Mouse (Mus musculus): ENCODE results near the gene Elp1. TPM values are rescaled to one million over a fixed set of nuclear protein-coding genes. Genes with fewer than 3 reads are reported as not detected.

Gene Elp1
- polyA plus RNA-seq, 1 experiment from 2014 or later: 68.7 TPM

DNA sequence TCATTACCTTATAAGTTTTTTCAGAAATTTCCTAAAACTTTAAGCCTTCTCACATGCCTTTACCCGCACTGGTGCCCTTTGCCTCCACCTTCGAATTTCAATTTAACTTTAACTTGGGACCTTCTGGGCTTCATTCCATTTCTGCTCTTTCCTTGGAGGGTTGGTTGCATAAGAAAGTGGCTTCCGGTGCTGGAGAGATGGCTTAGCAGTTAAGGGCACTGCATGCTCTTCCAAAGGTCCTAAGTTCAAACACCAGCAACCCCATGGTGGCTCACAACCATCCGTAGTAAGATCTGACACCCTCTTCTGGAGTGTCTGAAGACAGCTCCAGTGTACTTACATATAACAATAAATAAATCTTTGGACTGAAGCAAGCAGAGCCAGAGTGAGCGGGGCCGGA is 78.9 kb downstream of the Elp1 start:
- 94% methylated on average over 6 of the region's 6 CpGs for WGBS
- no peak for ATAC-seq
- H3K36me3 ChIP-seq (ENCODE audit: control insufficient read depth, insufficient read depth): no peaks in the 10 kb centered on the region
- no peaks in the 10 kb centered on the region for H3K27me3 ChIP-seq (replicated peaks; ENCODE audit: control insufficient read depth, insufficient read depth, low read length)
- H3K4me1 ChIP-seq (replicated peaks; ENCODE audit: control insufficient read depth, insufficient read depth, low read length): no peaks in the 10 kb centered on the region
- no peak overlapping the region for H3K27ac ChIP-seq (ENCODE audit: low read length)
- H3K4me2 ChIP-seq (ENCODE audit: low read length): no peak overlapping the region
- H3K9me3 ChIP-seq (ENCODE audit: control insufficient read depth, low read length): 0 out of 2 replicates have a peak, but pooled peaks cover 6% of the 10 kb centered on the region
- no peak overlapping the region for H3K9ac ChIP-seq (replicated peaks; ENCODE audit: low read depth, low read length)
- no peak overlapping the region for H3K4me3 ChIP-seq (replicated peaks; ENCODE audit: low read length)

DNA sequence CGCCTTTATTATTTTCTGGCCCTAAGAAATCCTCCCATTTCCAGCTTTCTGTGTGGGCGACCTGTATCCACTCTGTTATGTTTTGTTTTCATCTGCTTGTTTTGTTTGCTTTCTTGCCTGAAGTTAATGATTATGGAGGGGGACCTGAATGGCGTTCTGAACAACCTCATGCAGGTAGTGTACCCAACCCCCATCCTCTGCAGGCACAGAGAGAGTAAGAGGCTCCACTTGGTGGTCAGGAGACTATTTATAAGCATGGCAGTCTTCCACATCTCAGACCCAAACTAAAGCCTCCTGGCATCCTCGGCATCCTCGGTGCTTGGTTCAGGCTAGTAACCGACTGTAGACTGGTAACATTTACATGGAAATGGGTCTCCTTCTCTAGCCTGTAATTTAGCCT is 79.8 kb downstream of the Elp1 start:
- 63% methylated on average over 6 of the region's 6 CpGs for WGBS
- ATAC-seq: no peak
- Histone ChIP-seq H3K36me3 (ENCODE audit: control insufficient read depth, insufficient read depth) (no peaks in the 10 kb centered on the region), H3K9me3 (ENCODE audit: control insufficient read depth, low read length) (0 out of 2 replicates have a peak, but pooled peaks cover 4% of the 10 kb centered on the region), H3K9ac (replicated peaks; ENCODE audit: low read depth, low read length) (no peak overlapping the region), H3K4me3 (replicated peaks; ENCODE audit: low read length) (no peak overlapping the region), H3K27ac (ENCODE audit: low read length) (no peak overlapping the region), H3K27me3 (replicated peaks; ENCODE audit: control insufficient read depth, insufficient read depth, low read length) (no peaks in the 10 kb centered on the region), H3K4me2 (ENCODE audit: low read length) (no peak overlapping the region), H3K4me1 (replicated peaks; ENCODE audit: control insufficient read depth, insufficient read depth, low read length) (no peaks in the 10 kb centered on the region)

GRCm38 (mm10) chr4:56721469-56721868 is 80.7 kb downstream of the Elp1 start:
- Histone ChIP-seq H3K9ac (replicated peaks; ENCODE audit: low read depth, low read length) (no peak overlapping the region), H3K27me3 (replicated peaks; ENCODE audit: control insufficient read depth, insufficient read depth, low read length) (no peaks in the 10 kb centered on the region), H3K4me3 (replicated peaks; ENCODE audit: low read length) (no peak overlapping the region), H3K9me3 (ENCODE audit: control insufficient read depth, low read length) (no peaks in the 10 kb centered on the region), H3K4me1 (replicated peaks; ENCODE audit: control insufficient read depth, insufficient read depth, low read length) (no peaks in the 10 kb centered on the region), H3K36me3 (ENCODE audit: control insufficient read depth, insufficient read depth) (no peaks in the 10 kb centered on the region), H3K27ac (ENCODE audit: low read length) (no peak overlapping the region), H3K4me2 (ENCODE audit: low read length) (no peak overlapping the region)
- ATAC-seq: no peak
- WGBS: 32% methylated on average over 3 of the region's 3 CpGs

DNA sequence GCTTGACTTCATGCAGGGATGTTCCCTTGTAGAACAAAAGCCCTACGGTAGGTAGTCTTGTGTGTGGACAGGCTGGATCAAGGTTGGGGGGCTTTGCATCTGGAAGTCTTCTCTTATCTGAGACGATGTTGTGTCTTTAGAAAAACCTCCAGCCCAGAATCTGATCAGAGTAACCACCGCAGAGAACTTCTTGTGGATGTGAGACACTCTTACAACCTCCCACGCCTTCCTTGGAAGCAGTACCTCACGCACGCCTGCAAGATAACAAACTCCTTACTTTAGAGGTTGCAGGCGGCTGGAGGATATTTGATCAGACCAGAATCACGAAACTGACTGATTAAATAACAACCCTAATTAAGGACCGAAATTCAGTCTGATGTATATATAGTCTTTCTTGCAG is 81.7 kb downstream of the Elp1 start:
- Histone ChIP-seq H3K36me3 (ENCODE audit: control insufficient read depth, insufficient read depth) (no peaks in the 10 kb centered on the region), H3K4me2 (ENCODE audit: low read length) (no peak overlapping the region), H3K9me3 (ENCODE audit: control insufficient read depth, low read length) (no peaks in the 10 kb centered on the region), H3K4me1 (replicated peaks; ENCODE audit: control insufficient read depth, insufficient read depth, low read length) (no peaks in the 10 kb centered on the region), H3K4me3 (replicated peaks; ENCODE audit: low read length) (no peak overlapping the region), H3K27ac (ENCODE audit: low read length) (no peak overlapping the region), H3K27me3 (replicated peaks; ENCODE audit: control insufficient read depth, insufficient read depth, low read length) (no peaks in the 10 kb centered on the region), H3K9ac (replicated peaks; ENCODE audit: low read depth, low read length) (no peak overlapping the region)
- no peak for ATAC-seq
- WGBS: 84% methylated on average over 9 of the region's 9 CpGs

GRCm38 (mm10) chr4:56719456-56719855 is 82.7 kb downstream of the Elp1 start:
- Histone ChIP-seq H3K36me3 (ENCODE audit: control insufficient read depth, insufficient read depth) (no peaks in the 10 kb centered on the region), H3K4me3 (replicated peaks; ENCODE audit: low read length) (no peak overlapping the region), H3K9me3 (ENCODE audit: control insufficient read depth, low read length) (no peaks in the 10 kb centered on the region), H3K4me2 (ENCODE audit: low read length) (no peak overlapping the region), H3K4me1 (replicated peaks; ENCODE audit: control insufficient read depth, insufficient read depth, low read length) (no peaks in the 10 kb centered on the region), H3K27ac (ENCODE audit: low read length) (no peak overlapping the region), H3K9ac (replicated peaks; ENCODE audit: low read depth, low read length) (no peak overlapping the region), H3K27me3 (replicated peaks; ENCODE audit: control insufficient read depth, insufficient read depth, low read length) (no peaks in the 10 kb centered on the region)
- 78% methylated on average over 9 of the region's 9 CpGs for WGBS
- ATAC-seq: no peak

GRCm38 (mm10) chr4:56718573-56719442 is 83.3 kb downstream of the Elp1 start:
- no peak for ATAC-seq
- WGBS: 61% methylated on average over 12 of the region's 12 CpGs

GRCm38 (mm10) chr4:56717932-56718331 is 84.2 kb downstream of the Elp1 start:
- no peaks in the 10 kb centered on the region for H3K4me1 ChIP-seq (replicated peaks; ENCODE audit: control insufficient read depth, insufficient read depth, low read length)
- WGBS: 84% methylated on average over 3 of the region's 3 CpGs
- H3K9me3 ChIP-seq (ENCODE audit: control insufficient read depth, low read length): no peaks in the 10 kb centered on the region
- no peak overlapping the region for H3K4me2 ChIP-seq (ENCODE audit: low read length)
- H3K4me3 ChIP-seq (replicated peaks; ENCODE audit: low read length): no peak overlapping the region
- no peaks in the 10 kb centered on the region for H3K36me3 ChIP-seq (ENCODE audit: control insufficient read depth, insufficient read depth)
- ATAC-seq: no peak
- no peaks in the 10 kb centered on the region for H3K27me3 ChIP-seq (replicated peaks; ENCODE audit: control insufficient read depth, insufficient read depth, low read length)
- H3K27ac ChIP-seq (ENCODE audit: low read length): no peak overlapping the region
- no peak overlapping the region for H3K9ac ChIP-seq (replicated peaks; ENCODE audit: low read depth, low read length)

More at GRCm38 (mm10) chr4:56718573-56719442, 83.3 kb downstream of the Elp1 start:
- no peaks in the 10 kb centered on the region for H3K36me3 ChIP-seq (ENCODE audit: control insufficient read depth, insufficient read depth)
- H3K9ac ChIP-seq (replicated peaks; ENCODE audit: low read depth, low read length): no peak overlapping the region
- no peak overlapping the region for H3K4me3 ChIP-seq (replicated peaks; ENCODE audit: low read length)
- no peaks in the 10 kb centered on the region for H3K9me3 ChIP-seq (ENCODE audit: control insufficient read depth, low read length)
- no peak overlapping the region for H3K27ac ChIP-seq (ENCODE audit: low read length)
- H3K27me3 ChIP-seq (replicated peaks; ENCODE audit: control insufficient read depth, insufficient read depth, low read length): no peaks in the 10 kb centered on the region
- no peaks in the 10 kb centered on the region for H3K4me1 ChIP-seq (replicated peaks; ENCODE audit: control insufficient read depth, insufficient read depth, low read length)
- H3K4me2 ChIP-seq (ENCODE audit: low read length): no peak overlapping the region

DNA sequence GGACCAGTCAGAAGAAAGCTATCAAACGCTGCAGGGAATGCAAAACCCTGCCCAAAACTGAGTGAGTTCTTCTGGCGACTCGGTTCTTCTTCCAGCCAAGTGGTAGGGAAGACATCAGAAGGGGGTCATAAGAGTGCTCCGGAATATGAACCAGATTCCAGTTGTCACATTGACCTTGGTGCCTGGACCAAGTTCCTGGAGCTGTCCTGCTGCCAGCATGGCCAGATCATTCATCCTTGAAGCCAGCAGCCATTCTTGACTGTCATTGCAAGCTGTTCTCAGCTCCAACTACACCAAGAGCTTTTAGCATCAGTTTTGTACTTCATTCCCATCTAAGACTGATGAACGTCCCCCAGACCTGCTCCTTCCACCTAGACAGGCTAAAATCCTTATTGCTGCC is 85.3 kb downstream of the Elp1 start:
- no peak overlapping the region for H3K27ac ChIP-seq (ENCODE audit: low read length)
- ATAC-seq: no peak
- WGBS: 58% methylated on average over 5 of the region's 5 CpGs

GRCm38 (mm10) chr4:56713155-56713554 is 89.0 kb downstream of the Elp1 start:
- 0 out of 2 replicates have a peak, but pooled peaks cover 2% of the 10 kb centered on the region for H3K4me1 ChIP-seq (replicated peaks; ENCODE audit: control insufficient read depth, insufficient read depth, low read length)
- no peak overlapping the region for H3K9ac ChIP-seq (replicated peaks; ENCODE audit: low read depth, low read length)
- no peak overlapping the region for H3K4me2 ChIP-seq (ENCODE audit: low read length)
- H3K36me3 ChIP-seq (ENCODE audit: control insufficient read depth, insufficient read depth): no peaks in the 10 kb centered on the region
- no peaks in the 10 kb centered on the region for H3K9me3 ChIP-seq (ENCODE audit: control insufficient read depth, low read length)
- ATAC-seq: no peak
- no peak overlapping the region for H3K27ac ChIP-seq (ENCODE audit: low read length)
- no peaks in the 10 kb centered on the region for H3K27me3 ChIP-seq (replicated peaks; ENCODE audit: control insufficient read depth, insufficient read depth, low read length)
- no peak overlapping the region for H3K4me3 ChIP-seq (replicated peaks; ENCODE audit: low read length)
- WGBS: 81% methylated on average over 3 of the region's 3 CpGs

More for the DNA sequence above, 85.3 kb downstream of the Elp1 start:
- H3K4me2 ChIP-seq (ENCODE audit: low read length): no peak overlapping the region
- H3K27me3 ChIP-seq (replicated peaks; ENCODE audit: control insufficient read depth, insufficient read depth, low read length): no peaks in the 10 kb centered on the region
- no peak overlapping the region for H3K4me3 ChIP-seq (replicated peaks; ENCODE audit: low read length)
- H3K4me1 ChIP-seq (replicated peaks; ENCODE audit: control insufficient read depth, insufficient read depth, low read length): no peaks in the 10 kb centered on the region
- H3K9ac ChIP-seq (replicated peaks; ENCODE audit: low read depth, low read length): no peak overlapping the region
- H3K36me3 ChIP-seq (ENCODE audit: control insufficient read depth, insufficient read depth): no peaks in the 10 kb centered on the region
- H3K9me3 ChIP-seq (ENCODE audit: control insufficient read depth, low read length): no peaks in the 10 kb centered on the region
